Mouse (Mus musculus): ENCODE data around the gene Plpp3. TPM values are rescaled to one million over a fixed set of nuclear protein-coding genes. Genes with fewer than 3 reads are reported as not detected.
A peak's percentile ranks its signal among the peaks of the same experiment; 100 is the strongest.

Gene Plpp3
- polyA plus RNA-seq, 1 experiment from 2014 or later, result 48.3 TPM

DNA sequence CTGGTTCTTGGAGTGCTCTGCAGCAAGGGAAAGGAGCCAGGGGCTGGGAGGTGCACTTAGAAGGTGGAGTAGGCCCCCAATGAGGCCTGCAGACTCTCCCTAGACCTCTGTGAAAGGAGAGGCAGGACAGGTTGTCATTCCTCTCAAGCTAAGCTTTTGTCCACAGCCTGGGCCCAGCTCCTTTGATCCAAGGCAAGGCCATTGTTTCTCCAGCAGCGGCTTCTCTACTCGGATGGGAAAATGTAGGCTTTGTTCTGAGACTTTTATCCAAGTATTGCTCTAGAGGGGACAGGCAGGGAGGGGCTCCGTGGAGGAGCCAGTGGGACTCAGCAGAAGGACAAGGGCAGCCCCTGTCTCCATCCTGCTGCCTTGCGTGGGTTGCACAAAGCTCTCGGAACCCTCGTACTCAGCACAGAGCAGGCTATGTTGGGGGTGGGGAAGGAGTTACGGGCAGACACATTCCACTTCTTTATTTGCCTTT lies 124.6 kb downstream of the Plpp3 start:
- no peak overlapping the region for H3K4me3 ChIP-seq (ENCODE audit: low read depth, low read length)
- H3K36me3 ChIP-seq (ENCODE audit: control insufficient read depth, insufficient read depth, low read length), result no peaks in the 10 kb centered on the region
- no peaks in the 10 kb centered on the region for H3K9me3 ChIP-seq (ENCODE audit: control insufficient read depth, low read length)
- H3K27me3 ChIP-seq (ENCODE audit: control insufficient read depth, insufficient read depth, low read length), result no peaks in the 10 kb centered on the region
- DNase-seq (ENCODE audit: low spot score) (peak; percentile 47), ATAC-seq (ENCODE audit: insufficient read depth, low FRiP score, low TSS enrichment) (peak; percentile 38; the same call in 1 of the 2 replicates)
- H3K27ac ChIP-seq (ENCODE audit: low read depth, low read length), result no peak overlapping the region
- no peak overlapping the region for H3K4me2 ChIP-seq (ENCODE audit: low read depth)
- peaks cover 16% of the 10 kb centered on the region for H3K4me1 ChIP-seq (ENCODE audit: control insufficient read depth, insufficient read depth, low read length)
- no peak overlapping the region for H3K9ac ChIP-seq (ENCODE audit: low read length)
- 18% methylated on average over 7 of the region's 7 CpGs for WGBS

Other genes starting within 250 kb of the Plpp3 start
- 0.09 TPM in 1 of 2 replicates, not detected in the other for gene Fyb2, start 243.9 kb upstream of the Plpp3 start, polyA plus RNA-seq (2014; fragmentation: Nextera tagmentation; extraction: Ambion mirVana)
- gene Prkaa2, start 47.5 kb upstream of the Plpp3 start, polyA plus RNA-seq (2014; fragmentation: Nextera tagmentation; extraction: Ambion mirVana), result 5.0 and 5.7 TPM in 2 replicates